Mouse (Mus musculus) cerebellum, postnatal 14 days (tissue): ENCODE data around the gene Olfr43.

Experiments
- DNase-seq, 2 experiments: peaks; one replicate each; pipeline ENCODE4 v3.0.0; 2021; ENCODE audit warnings: mixed read lengths in 2 of 2

The Olfr43 gene

GRCm38 (mm10) chr11:74211279-74211678 is at the start of gene Olfr43:
Olfr43 (minus strand) TSS chr11:74211379.
- DNase-seq, result no peak

GRCm38 (mm10) chr11:74259508-74259907 is 48.3 kb upstream of the Olfr43 start, which contains the start of gene Olfr406:
Olfr406 (plus strand) TSS chr11:74259808.
- DNase-seq, result no peak

GRCm38 (mm10) chr11:74241201-74241600 is 30.0 kb upstream of the Olfr43 start:
- DNase-seq, result no peak

GRCm38 (mm10) chr11:74185949-74186348 is 25.2 kb downstream of the Olfr43 start, which contains the start of gene Olfr403:
Olfr403 (plus strand) TSS chr11:74186249.
- DNase-seq, result no peak

GRCm38 (mm10) chr11:74183745-74184144 is 27.4 kb downstream of the Olfr43 start:
- DNase-seq, result no peak

GRCm38 (mm10) chr11:74183168-74183567 is 28.0 kb downstream of the Olfr43 start:
- DNase-seq, result peak in 1 of 2 experiments; percentile 1

GRCm38 (mm10) chr11:74168771-74169170 is 42.4 kb downstream of the Olfr43 start:
- DNase-seq, result no peak
